Mouse (Mus musculus) heart, postnatal 4 days (tissue): ENCODE results near the gene Btg2. TPM values are rescaled to one million over a fixed set of nuclear protein-coding genes. Genes with fewer than 3 reads are reported as not detected.

ENCODE experiments used
- DNase-seq: peaks from one replicate; pipeline ENCODE4 v3.0.0; 2021
- total RNA-seq, 2 experiments: library from RNA; stranded (reverse); gene quantifications; 2 replicates each; pipeline ENCODE4 v1.2.3; 2021

Btg2 gene
- 10 to 100 TPM; 27.5 to 36.2 TPM for total RNA-seq

DNA sequence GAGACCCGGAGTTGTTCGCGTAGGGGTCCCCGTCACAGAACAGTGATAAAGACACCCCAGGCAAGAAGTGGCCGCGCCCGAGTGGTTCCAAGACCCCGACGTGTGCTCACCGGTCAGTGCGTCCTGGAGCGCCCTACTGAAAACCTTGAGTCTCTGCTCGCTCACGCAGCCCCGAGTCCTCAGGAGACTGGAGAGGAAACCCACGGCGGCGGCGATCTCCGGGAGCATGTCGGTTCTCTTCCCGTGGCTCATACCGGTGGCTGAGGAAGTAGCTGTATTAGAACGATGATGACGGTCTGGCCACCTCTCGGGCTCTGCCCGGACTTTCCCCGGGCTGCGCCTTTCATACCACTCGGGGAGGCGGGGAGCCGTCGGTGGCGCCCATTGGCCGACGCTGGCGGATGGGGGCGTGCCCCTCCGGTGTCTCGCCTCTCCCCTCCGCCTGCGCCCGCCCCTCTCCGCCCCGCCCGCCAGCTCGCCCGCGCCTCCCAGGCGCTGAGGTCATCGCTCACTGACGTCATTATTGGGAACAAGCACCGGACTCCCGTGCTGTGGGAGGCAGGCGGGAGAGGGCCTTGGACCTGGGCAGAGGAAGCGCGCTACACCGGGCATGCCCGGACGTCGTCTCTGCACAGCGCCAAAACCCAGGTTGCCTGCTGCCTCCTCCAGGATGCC is at the start of gene Btg2:
TSS of gene Btg2 (minus strand) at position 319 of the 675 bp plus-strand sequence.
- DNase-seq, result peak; percentile 99

DNA sequence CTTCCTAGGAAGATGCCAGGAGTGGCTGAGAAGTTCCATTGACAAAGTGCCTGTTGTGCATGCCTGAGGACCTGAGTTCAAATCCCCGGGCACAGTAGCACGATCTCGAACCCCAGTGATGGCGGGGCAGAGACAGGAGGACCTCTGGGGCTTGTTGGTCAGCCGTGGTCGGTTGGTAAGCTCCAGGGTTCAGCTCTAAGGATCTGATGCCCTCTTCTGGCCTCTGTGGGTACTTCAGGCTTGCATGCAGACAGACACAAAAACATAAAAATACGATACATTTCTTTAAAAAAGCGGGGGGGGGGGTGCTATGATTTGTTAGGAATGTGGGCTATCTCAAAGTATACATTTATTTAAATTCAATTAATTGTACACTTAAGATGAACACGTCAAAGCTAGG is 43.3 kb upstream of the Btg2 start:
- peak; percentile 52 for DNase-seq

DNA sequence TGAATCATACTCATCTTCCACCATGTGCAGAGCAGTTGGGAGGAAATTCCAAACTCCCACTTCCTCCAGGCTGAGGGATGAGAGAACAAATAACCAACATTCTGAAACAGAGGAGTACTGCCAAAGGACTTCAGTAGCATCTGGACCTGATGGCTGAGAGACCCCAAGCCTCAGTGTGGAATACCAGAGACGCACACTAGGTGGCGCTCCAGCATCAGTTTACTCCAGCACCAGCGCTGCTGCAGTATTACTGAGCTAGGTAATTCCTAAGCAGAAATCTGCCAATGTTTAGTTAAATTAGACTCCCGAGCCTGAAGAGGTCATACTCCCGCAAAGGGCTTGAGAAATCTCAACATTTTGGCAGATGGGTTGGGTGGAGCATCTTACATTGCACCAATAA is 41.3 kb upstream of the Btg2 start:
- peak; percentile 95 for DNase-seq

DNA sequence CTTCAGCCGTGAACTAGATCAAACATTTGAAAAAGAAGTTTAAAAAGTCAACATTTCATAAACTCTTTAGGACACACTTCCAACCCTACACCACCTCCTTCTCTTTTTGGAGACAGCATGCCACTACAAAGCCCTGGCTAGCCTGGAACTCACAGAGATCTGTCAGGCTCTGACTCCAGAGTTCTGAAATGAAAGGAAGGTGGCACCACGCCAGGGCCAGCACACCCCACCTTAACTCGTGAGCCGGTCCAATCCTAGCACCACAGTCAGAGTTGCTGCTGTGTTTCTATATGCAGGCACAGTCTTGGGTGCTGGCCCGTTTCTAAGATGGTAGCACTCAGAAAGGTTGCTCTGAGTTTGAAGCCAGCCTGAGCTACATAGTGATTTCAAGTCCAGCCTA is 38.2 kb upstream of the Btg2 start:
- no peak for DNase-seq

DNA sequence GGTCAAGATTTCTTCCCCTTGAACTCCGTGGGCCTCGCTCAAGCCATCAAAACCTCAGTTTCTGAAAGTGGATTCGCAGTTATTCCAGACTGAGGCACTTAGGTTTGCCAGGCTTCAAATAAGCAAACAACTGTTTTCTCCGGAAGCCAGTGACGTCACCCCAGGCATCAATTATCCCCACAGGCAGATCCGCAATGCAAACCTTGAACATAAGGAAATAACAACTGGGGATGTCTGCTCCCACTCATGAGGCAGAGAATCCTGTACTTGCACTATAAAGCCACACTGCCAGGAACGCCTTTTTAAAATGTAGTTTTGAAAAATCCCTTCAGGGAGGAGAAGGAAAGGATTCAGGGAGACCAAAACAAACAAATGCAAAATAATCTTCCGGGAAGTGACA is 36.5 kb upstream of the Btg2 start:
- DNase-seq, result no peak

DNA sequence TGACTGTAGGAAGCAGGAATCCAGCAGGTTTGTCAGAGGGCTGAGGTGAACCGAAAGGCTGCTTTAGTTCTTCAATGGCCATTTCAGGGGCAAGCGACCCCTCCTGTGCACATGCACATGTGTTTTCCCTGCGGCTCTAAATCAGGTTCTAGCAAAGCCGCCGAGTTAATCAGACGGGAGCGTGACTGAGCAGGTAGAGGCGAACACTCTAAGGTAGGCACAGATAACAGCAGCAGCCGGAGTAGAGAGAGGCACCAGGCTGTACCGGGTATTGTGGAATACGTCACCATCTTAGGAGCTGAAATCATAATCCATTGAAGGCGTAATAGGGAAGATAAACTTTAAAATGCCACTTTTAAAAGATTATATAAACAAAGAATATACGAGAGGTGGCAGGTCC is 35.8 kb upstream of the Btg2 start:
- DNase-seq, result no peak

DNA sequence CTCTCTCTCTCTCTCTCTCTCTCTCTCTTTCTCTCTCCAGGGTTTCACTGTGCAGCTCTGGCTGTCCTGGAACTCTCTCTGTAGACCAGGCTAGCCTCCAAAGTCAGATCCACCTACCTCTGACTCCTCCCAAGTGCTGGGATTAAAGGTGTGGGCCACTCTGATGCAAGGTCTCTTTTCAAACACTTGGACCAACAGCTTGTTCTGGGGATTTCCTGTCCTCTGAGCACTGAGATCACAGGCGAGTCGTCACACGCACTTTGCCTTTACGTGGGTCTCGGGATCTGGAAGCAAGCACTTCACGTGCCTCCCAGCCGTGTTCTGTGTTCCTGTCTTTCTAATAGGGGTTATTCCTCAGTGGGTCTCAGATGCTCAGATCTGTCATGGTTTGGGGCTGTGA is 35.1 kb upstream of the Btg2 start:
- DNase-seq, result no peak

DNA sequence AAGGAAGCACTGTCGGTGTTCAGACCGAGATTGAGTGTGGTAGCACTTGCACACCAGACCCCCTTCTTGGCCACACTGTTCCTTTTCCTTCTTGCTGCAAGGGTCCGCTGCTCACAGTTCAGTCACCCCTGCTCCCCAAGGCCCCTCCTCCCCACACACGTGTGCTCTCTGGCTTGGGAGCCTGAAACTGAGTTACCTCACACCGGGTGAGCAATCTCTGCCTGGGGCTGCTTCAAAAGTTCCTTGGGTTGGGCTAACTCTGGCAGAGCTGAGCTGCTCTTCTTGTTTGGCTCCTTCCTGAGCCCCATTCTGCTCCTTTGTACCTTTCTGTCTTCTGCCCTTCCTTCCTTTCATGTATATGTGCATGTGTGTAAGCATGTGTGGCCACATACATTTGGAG is 34.6 kb upstream of the Btg2 start:
- no peak for DNase-seq

DNA sequence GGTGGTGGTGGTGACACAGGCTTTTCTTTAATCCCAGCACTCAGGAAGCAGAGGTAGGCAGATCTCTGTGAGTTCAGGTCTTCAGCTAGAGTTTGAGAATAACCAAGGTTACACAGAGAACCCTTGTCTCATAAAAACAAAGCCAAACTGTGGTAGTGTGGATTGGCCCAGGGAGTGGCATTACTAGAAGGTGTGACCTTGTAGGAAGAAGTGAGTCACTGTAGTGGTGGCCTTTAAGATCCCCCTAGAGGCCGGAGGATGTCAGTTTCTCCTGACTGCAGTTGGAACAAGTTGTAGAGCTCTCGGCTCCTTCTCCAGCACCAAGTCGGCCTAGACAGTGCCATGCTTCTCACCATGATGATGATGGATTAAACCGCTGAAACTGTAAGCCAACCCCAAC is 32.1 kb upstream of the Btg2 start, which contains the start of gene Chit1:
TSS of gene Chit1 (plus strand) at position 264 of the 400 bp plus-strand sequence.
- DNase-seq, result no peak

DNA sequence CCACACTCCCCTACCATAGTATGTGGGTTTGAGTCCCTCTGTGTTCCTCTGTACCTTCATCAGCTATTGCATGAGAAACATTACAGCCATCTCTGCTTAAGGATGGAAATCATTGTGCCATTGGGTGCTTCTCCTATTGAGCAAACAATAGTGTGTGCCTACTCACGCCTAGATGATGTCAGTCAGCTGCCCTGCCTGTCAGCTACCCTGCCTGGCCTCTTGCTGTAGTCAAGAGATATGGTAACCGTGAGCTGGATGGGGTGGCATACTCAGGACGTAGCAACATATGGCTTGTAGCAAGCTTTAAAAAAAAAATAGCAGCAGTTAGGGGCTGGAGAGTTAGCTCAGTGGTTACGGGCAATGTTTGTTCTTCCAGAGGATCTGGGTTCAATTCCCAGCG is 31.5 kb upstream of the Btg2 start:
- no peak for DNase-seq

DNA sequence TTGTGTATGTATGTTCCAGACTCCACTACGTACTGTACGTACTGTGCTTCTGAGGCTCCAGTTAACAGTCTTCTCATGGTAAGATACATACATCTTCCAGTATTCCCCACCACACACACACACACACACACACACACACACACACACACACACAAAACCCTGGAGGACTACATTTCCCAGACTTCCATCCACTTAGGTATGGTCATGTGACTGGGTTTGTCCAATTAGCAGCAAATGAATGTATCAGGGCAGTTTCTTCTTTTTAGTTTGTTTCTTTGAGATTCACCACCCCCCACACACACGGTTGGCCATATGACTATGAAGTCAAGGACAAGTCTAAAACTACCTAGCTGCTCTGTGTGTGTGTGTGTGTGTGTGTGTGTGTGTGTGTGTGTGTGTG is 31.1 kb upstream of the Btg2 start:
- DNase-seq, result no peak

DNA sequence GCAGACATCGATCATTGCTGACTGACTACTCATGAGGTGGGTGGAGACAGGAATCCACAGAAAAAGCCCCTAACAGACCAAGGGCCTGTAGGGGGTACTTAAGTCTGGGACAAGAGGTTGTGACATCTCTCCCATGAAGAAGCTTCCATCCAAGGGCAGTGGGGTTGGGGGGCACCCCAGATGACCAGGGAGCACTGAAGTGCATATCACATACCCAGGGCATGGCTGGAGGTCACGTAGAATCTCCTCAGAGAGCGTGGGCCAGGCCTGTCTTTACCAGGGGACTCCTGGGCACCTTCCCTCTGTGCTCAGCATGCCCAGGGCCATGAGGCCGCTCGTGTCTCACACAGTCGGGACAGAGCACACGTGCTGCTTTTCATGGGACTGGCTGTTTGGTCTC is 28.9 kb upstream of the Btg2 start:
- DNase-seq, result no peak

DNA sequence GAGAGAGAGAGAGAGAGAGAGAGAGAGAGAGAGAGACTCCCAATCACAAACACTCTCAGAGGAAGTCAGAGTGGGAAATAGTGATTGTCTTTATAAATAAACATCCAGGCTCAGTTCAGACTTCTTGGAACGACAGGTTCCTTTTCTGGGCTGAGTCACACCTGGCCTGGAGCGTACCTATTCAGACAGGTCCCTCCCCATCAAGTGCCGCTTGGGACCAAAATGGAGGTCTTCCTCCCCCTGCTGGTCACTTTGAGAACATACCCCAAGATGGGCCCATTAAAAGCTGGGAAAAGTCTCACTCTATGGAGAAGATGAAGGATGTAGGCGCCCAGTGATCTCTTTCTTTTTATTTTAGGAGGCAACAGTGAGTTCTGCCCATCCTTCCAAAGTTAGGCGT is 27.8 kb upstream of the Btg2 start:
- DNase-seq, result peak; percentile 73

DNA sequence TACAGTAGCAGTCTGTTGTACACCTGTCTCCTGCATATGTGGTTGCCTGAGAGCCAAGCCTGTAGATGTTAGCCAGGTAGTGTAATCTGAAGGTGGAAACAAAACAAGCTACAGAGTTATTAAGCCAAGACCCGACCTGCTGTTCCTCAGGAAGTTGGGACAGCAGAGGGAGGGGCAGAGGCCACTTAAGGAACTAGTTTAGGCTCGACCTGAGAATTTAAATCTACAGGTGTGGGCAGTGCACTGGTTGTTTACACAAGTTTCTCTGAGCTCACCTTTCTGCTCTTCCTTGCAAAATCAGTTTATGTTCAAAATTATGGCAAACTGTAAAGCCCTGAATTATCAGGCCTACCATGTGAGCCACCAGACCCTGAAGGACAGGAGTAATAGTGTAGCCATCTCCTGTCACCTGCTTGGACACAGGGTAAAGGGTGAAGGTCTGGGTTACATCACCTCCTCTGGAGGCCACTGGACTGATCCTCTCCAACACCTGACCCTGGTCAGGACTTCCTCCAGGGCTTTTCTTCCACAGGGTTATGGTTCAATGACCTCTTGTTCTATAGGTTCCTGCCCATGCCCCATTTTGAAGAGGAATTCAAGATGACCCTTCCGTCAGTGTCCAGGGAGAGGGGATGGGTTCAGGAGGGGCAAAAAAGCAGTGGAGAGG is 27.0 kb upstream of the Btg2 start:
- no peak for DNase-seq

DNA sequence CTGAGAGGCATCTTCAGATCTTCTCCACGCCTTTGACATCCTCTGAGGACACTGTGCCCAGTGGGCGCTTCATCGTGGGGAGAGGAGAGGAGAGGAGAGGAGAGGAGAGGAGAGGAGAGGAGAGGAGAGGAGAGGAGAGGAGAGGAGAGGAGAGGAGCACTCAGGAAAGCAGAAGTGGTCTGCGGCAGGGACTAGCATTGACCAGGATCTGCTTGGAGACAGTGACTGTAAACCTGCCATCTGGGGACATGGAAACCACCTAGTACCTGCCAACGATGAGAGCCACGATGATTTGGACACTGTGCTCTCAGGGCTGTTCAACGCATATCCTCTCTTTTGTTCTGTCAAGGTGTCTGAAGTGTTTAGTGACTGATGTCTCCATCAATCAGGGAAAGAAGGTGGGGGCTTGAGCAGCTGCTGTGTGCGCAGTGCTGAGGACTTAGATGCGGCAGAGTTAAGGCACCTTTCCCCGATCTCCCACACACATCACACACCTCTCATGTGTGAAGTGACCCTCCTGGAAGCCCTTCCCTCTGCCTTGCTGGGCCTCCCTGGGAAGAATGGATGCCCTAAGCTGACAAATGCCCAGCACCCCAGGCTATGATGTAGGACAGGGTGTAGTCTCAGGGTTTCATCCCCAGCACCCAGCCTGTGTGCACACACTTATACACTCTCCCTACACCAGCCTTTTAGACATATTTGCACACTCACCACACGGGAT is 26.3 kb upstream of the Btg2 start:
- no peak for DNase-seq

DNA sequence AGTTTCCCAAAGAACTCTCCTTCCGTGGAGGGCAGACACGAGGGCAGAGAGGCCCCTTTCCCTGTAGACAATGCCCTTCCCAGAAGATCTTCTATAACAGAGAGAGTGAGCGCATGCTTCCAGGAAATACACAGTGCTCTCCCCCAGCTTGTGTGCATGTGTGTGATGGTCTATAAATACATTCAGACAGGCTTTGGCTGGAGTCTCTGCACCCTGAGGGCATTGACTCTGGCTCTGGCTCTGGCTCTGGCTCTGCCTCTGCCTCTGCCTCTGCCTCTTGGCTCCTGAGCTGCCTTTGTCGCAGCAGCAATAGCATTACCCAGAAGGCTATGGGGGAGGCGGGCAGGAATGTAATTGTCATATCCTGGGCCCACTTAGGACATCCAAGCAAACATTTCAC is 24.9 kb upstream of the Btg2 start:
- DNase-seq, result peak; percentile 64

DNA sequence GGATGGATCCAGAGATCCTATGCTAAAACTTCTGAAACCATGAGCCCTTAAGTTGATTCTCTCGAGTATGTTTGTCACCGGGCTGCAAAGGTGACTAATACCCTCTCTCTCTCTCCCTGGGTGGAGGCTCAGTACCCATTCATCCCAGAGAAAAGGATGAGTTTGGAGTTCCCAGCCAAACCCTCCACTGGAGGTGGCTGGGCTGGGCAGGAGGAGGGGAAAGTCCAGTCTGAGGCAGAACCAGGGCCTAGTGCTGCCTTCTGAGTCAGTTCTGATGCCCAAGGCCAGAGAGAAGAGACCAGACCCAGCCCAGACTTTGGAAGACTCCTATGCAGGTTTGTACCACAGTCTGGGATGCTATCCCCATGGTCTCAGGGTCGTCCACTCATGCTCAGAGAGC is 22.7 kb upstream of the Btg2 start:
- DNase-seq, result no peak

DNA sequence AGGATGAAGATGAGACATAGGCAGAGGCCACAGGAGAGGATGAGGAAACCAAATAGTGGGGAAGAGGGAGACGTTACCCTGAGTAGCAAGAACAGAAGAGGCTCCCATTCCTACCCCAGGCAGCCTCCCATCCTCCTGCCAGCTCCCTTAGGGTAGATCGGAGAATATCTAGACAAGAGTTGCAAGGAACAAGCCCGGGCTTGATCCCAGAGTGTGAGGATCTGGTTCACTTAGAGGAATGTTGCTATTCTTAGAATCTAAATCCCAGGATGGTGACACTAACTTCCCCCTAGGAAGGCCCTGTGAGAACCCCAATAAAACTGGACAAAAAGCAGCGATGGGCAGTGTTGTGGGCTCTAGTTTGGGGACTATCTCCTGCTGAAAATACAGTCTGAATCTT is 22.0 kb upstream of the Btg2 start:
- DNase-seq, result no peak

DNA sequence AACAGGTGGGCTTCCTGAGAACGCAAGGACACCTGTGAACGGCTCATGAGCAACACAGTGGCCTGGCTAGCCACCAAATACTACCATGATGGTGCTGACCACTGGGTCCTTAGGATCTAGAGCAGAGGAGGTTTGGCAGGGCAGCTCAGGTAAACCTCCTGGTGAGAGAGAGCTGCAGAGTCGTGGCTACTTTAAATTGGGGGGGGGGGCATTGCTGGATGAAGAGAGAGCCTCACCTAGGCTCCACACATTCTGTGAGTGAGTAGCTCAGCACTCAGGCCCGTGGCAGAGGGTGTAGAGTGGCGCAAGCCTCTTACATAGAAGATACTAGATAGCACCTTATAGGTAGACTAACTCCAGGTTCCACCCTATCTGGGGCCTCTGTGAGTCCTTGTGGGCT is 21.5 kb upstream of the Btg2 start:
- DNase-seq, result no peak

DNA sequence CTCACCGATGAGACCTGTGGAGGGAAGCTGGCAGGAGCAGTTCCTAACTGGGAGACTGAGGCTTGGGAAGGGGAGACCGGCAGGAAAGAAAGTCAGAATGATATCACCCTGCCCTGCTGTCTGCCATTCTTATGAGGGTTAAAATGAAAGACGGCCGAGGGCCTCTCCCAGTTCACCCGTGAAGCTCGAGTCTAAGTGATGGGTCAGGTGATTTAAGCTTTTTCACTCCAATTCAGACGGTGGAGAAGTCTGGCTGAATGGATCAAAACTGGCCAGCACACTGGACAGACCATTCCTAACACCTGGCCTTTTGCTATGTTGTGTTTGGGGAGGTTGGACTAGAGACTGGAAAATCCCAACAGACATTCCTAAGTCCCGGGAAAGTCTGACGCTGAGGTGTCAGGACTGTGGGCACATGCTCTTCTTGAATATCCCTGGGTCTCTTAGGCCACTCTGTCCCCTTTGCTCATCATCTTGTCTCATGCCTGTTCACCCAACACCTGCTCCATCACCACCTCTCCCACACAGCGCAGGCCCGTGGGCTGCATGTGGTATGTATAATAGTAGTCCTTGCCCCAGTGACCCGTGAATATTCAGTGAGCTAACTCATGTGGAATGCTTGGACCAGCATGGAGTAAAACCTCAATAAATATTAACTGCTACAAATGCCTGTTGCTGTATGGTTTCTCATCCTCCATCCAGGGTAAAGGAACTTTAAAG is 20.8 kb upstream of the Btg2 start:
- no peak for DNase-seq

DNA sequence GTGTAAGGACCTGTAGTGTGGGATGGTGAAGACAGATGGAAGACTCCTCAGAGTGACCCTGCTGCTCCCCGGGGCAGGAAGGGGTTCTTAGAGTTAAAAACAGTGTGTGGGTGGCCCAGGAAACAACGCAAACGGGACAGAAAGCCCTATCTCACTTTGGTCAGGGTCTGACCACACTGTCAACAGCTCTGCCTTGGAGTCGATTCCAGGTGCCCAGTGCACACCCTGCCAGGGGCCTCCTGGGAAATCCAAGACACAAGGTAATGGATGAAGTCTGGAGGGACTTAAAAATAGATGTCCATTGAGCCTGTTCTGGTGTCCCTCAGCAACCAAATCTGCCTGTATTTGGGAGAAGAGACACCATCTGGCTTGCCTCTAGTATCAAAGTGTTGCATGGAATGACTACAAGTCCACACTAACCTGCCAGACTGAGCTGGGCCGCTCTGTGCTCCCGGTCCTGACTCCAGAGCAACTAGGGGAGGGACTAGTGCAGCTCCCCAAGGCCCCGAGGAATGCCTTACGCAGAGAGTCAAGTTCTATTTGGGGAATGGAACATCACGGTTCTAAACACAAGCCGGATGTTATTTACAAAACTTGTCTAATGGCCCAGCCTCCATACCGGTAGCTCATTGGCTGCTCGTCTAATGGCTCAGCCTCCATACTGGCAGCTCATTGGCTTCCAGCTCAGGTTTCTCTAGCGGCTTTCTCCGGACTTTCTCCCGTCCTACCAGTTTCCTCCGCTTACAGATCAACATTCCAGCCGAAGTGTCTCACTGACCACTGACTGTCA is 20.0 kb upstream of the Btg2 start:
- DNase-seq, result peak; percentile 86
